ENCODE assay signal across 12 mouse cellular contexts in the genomic region with DNA sequence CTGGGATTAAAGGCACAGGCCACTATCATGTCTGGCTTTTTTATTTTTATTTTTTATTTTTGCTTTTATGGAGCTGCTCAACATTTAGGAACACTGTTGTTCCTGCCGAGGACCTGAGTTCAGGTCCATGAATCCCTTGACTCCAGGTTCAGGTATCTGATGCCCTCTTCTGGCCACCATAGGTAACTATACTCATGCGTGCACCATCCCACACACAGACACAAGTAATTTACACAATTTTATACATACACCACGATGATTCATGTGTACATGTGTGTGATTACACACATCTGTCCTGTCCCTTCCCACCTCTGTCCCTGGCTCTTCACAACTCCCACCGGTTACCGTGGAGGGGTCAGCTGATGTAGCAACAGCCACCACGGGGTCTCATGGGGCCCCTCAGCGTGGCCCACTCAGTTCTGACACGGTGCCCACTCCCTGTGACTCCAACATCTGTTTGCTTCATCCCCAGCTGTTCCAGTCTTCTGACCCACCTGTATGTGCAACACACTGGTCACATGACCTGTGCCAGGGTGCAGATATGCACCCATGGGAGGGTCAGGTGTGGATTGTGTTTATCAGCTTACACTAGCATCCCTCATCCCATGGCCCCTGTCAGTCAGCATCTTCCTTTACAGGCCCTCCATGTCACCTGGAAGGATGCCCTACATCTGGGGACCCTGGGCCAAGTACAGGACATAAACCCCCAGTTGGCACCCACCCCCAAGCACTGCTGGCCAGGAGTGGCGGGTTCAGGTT. TPM values are rescaled to one million over a fixed set of nuclear protein-coding genes. Genes with fewer than 3 reads are reported as not detected.
DNase-seq lines count a peak whose midpoint lies in the region; ATAC-seq and TF ChIP-seq lines count a peak whose summit lies in the region.
"Had no signal": no experiment of that assay in that cellular context is flagged by ENCODE, and none has a peak within 500 bp of the region (broad histone marks: within the 10 kb centered on the region; RNA-seq: fewer than 3 reads in every experiment).

No protein-coding gene starts in this region.

- TF ChIP-seq POLR2A in MEL (IDR thresholded peaks at IDR 0.05; ENCODE audit: control insufficient read depth in 1 of 2, insufficient read depth in 1 of 2, low read depth in 1 of 2, low read length in 2 of 2, poor library complexity in 1 of 2) = no peak

- DNase-seq in A20 (ENCODE audit: low read depth, low spot score) (peak; percentile 37), MEL (ENCODE audit: low read depth, low spot score) (peak; percentile 63)
- DNase-seq in hindbrain, embryonic 14.5 days (ENCODE audit: low spot score) = no peak
- DNase-seq in ovary, postnatal 36 days (ENCODE audit: low spot score) = no peak
- DNase-seq in testis, postnatal 14 days (ENCODE audit: low spot score) = no peak
- no peak for DNase-seq in gastrocnemius, adult 8-10 months (ENCODE audit: low spot score in 2 of 2)

- no peaks in the 10 kb centered on the region for H3K4me1 ChIP-seq in intestine, postnatal 0 days (replicated peaks; ENCODE audit: control insufficient read depth, insufficient read depth, low read length)
- H3K4me1 ChIP-seq in intestine, embryonic 15.5 days (replicated peaks) = no peaks in the 10 kb centered on the region
- H3K4me1 ChIP-seq in MEL (ENCODE audit: control insufficient read depth in 1 of 2, insufficient read depth in 2 of 2, low read length in 2 of 2) = 0 out of 4 replicates have a peak, but pooled peaks cover 0 to 4% of the 10 kb centered on the region in 2 experiments
- peaks cover 35% of the 10 kb centered on the region for H3K4me1 ChIP-seq in hindbrain, embryonic 14.5 days (replicated peaks; ENCODE audit: control insufficient read depth, insufficient read depth, low read length)

- H3K79me2 ChIP-seq in MEL (ENCODE audit: control insufficient read depth, insufficient read depth, low read length, poor library complexity) = no peaks in the 10 kb centered on the region

- H3K9me3 ChIP-seq in intestine, postnatal 0 days (ENCODE audit: control insufficient read depth) = no peaks in the 10 kb centered on the region
- no peaks in the 10 kb centered on the region for H3K9me3 ChIP-seq in intestine, embryonic 15.5 days
- H3K9me3 ChIP-seq in MEL (replicated peaks; ENCODE audit: insufficient read depth, low read length) = no peaks in the 10 kb centered on the region
- H3K9me3 ChIP-seq in hindbrain, embryonic 14.5 days (ENCODE audit: control insufficient read depth, low read length) = no peaks in the 10 kb centered on the region
- H3K9me3 ChIP-seq: embryonic facial prominence, embryonic 12.5 days; hindbrain, embryonic 15.5 days; limb, embryonic 12.5 days had no signal

- no peak overlapping the region for H3K27ac ChIP-seq in intestine, postnatal 0 days (ENCODE audit: low read depth, low read length)
- H3K27ac ChIP-seq in intestine, embryonic 15.5 days = no peak overlapping the region
- H3K27ac ChIP-seq in MEL (ENCODE audit: control insufficient read depth, low read depth, low read length) = no peak overlapping the region
- H3K27ac ChIP-seq in hindbrain, embryonic 14.5 days = 0 out of 2 replicates have a peak overlapping the region, but pooled peaks have one; percentile 21
- H3K27ac ChIP-seq: embryonic facial prominence, embryonic 12.5 days; limb, embryonic 12.5 days had no signal

- no peak overlapping the region for H3K4me2 ChIP-seq in intestine, postnatal 0 days (replicated peaks; ENCODE audit: low read depth)
- no peak overlapping the region for H3K4me2 ChIP-seq in intestine, embryonic 15.5 days (replicated peaks)
- H3K4me2 ChIP-seq in hindbrain, embryonic 14.5 days (replicated peaks) = no peak overlapping the region
- H3K4me2 ChIP-seq: embryonic facial prominence, embryonic 12.5 days; hindbrain, embryonic 15.5 days; limb, embryonic 12.5 days had no signal

- H3K4me3 ChIP-seq in intestine, postnatal 0 days (ENCODE audit: low read depth, low read length) = no peak overlapping the region
- no peak overlapping the region for H3K4me3 ChIP-seq in intestine, embryonic 15.5 days (replicated peaks)
- no peak overlapping the region for H3K4me3 ChIP-seq in MEL (ENCODE audit: control insufficient read depth in 1 of 2, insufficient read depth in 1 of 2, low read depth in 2 of 2, low read length in 2 of 2)
- H3K4me3 ChIP-seq in hindbrain, embryonic 14.5 days (replicated peaks; ENCODE audit: low read length) = no peak overlapping the region
- H3K4me3 ChIP-seq: embryonic facial prominence, embryonic 12.5 days; hindbrain, embryonic 15.5 days; limb, embryonic 12.5 days had no signal

- no peak overlapping the region for H3K9ac ChIP-seq in intestine, postnatal 0 days (ENCODE audit: low read depth, low read length)
- no peak overlapping the region for H3K9ac ChIP-seq in intestine, embryonic 15.5 days
- no peak overlapping the region for H3K9ac ChIP-seq in MEL (ENCODE audit: control insufficient read depth, low read depth, low read length, poor library complexity, severe bottlenecking)
- no peak overlapping the region for H3K9ac ChIP-seq in hindbrain, embryonic 14.5 days
- H3K9ac ChIP-seq: embryonic facial prominence, embryonic 12.5 days; hindbrain, embryonic 15.5 days; limb, embryonic 12.5 days had no signal

- 74% methylated on average over 9 of the region's 9 CpGs for WGBS in intestine, postnatal 0 days
- WGBS in intestine, embryonic 15.5 days = 66% methylated on average over 9 of the region's 9 CpGs
- WGBS in hindbrain, embryonic 14.5 days = 61% methylated on average over 9 of the region's 9 CpGs

- no peaks in the 10 kb centered on the region for H3K27me3 ChIP-seq in intestine, postnatal 0 days (replicated peaks; ENCODE audit: control insufficient read depth, insufficient read depth, low read length)
- no peaks in the 10 kb centered on the region for H3K27me3 ChIP-seq in intestine, embryonic 15.5 days (replicated peaks)
- no peaks in the 10 kb centered on the region for H3K27me3 ChIP-seq in MEL (ENCODE audit: control insufficient read depth in 1 of 2, insufficient read depth in 2 of 2, low read length in 2 of 2)
- H3K27me3 ChIP-seq in hindbrain, embryonic 14.5 days (ENCODE audit: control insufficient read depth, insufficient read depth, low read length) = no peaks in the 10 kb centered on the region
- H3K27me3 ChIP-seq: embryonic facial prominence, embryonic 12.5 days; hindbrain, embryonic 15.5 days; limb, embryonic 12.5 days had no signal

- peak; percentile 75 for TF ChIP-seq RAD21 in MEL (IDR thresholded peaks at IDR 0.05; ENCODE audit: low read depth, low read length)

- ATAC-seq in intestine, postnatal 0 days = no peak
- no peak for ATAC-seq in intestine, embryonic 15.5 days
- no peak for ATAC-seq in hindbrain, embryonic 14.5 days (ENCODE audit: low FRiP score)

- TF ChIP-seq EP300 in MEL (IDR thresholded peaks at IDR 0.05; ENCODE audit: low read depth in 1 of 2, low read length in 2 of 2) = no peak

- TF ChIP-seq CTCF in intestine, postnatal 0 days (IDR thresholded peaks at IDR 0.05; ENCODE audit: low read depth) = peak; percentile 47
- TF ChIP-seq CTCF in MEL (IDR thresholded peaks at IDR 0.05 in 2 of 3, conservative IDR thresholded peaks at IDR 0.05 in 1 of 3; ENCODE audit: control insufficient read depth in 1 of 3, insufficient read depth in 1 of 3, low read depth in 2 of 3, low read length in 3 of 3, poor library complexity in 1 of 3, severe bottlenecking in 1 of 3) = peak; percentile 59 to 73 (median 61)

- no peaks in the 10 kb centered on the region for H3K36me3 ChIP-seq in intestine, postnatal 0 days (ENCODE audit: control insufficient read depth, insufficient read depth)
- no peaks in the 10 kb centered on the region for H3K36me3 ChIP-seq in intestine, embryonic 15.5 days
- no peaks in the 10 kb centered on the region for H3K36me3 ChIP-seq in MEL (ENCODE audit: control insufficient read depth in 1 of 2, insufficient read depth in 2 of 2, low read length in 2 of 2)
- no peaks in the 10 kb centered on the region for H3K36me3 ChIP-seq in hindbrain, embryonic 14.5 days (replicated peaks; ENCODE audit: control insufficient read depth, insufficient read depth)
- H3K36me3 ChIP-seq: embryonic facial prominence, embryonic 12.5 days; hindbrain, embryonic 15.5 days; limb, embryonic 12.5 days had no signal

RNA-seq across cellular contexts. Expression of a gene that starts 6.2 kb away (rescaled TPM):
- polyA plus RNA-seq in intestine, postnatal 0 days (2015; fragmentation: Nextera tagmentation; extraction: Ambion mirVana) = not detected in 2 replicates
- polyA plus RNA-seq in intestine, embryonic 15.5 days (2015; fragmentation: Nextera tagmentation; extraction: Ambion mirVana) = 1.3 and 1.4 TPM in 2 replicates
- 0.62 and 0.65 TPM in 2 replicates for total RNA-seq in MEL (2012; rRNA removed)
- polyA plus RNA-seq in MEL (2012; ENCODE audit: insufficient read depth in 1 of 2, insufficient read length in 2 of 2, low read depth in 1 of 2, low replicate concordance in 2 of 2, missing spikeins in 1 of 2) = 1 to 10 TPM in 1 of 2 experiments, not detected in 1; 3.1 TPM
- 0.65 and 1.3 TPM in 2 replicates for polyA plus RNA-seq in hindbrain, embryonic 14.5 days (2014; fragmentation: Nextera tagmentation; extraction: Ambion mirVana)
- under 1 TPM; 0.31 to 0.83 (median 0.40) TPM for total RNA-seq in gastrocnemius, adult 8-10 months (2022)

RNA-seq across cellular contexts. Expression of a gene that starts 35.8 kb away (rescaled TPM):
- polyA plus RNA-seq in intestine, postnatal 0 days (2015; fragmentation: Nextera tagmentation; extraction: Ambion mirVana) = not detected in 2 replicates
- polyA plus RNA-seq in intestine, embryonic 15.5 days (2015; fragmentation: Nextera tagmentation; extraction: Ambion mirVana) = not detected in 2 replicates
- total RNA-seq in MEL (2012; rRNA removed) = not detected in 2 replicates
- not detected for polyA plus RNA-seq in MEL (2012; ENCODE audit: insufficient read depth in 1 of 2, insufficient read length in 2 of 2, low read depth in 1 of 2, low replicate concordance in 2 of 2, missing spikeins in 1 of 2)
- not detected in 2 replicates for polyA plus RNA-seq in hindbrain, embryonic 14.5 days (2014; fragmentation: Nextera tagmentation; extraction: Ambion mirVana)
- not detected for total RNA-seq in gastrocnemius, adult 8-10 months (2022)
- total RNA-seq: adrenal gland, adult 18-20 months had no signal
- polyA plus RNA-seq: embryonic facial prominence, embryonic 12.5 days; limb, embryonic 12.5 days had no signal

RNA-seq across cellular contexts. Expression of a gene that starts 36.4 kb away (rescaled TPM):
- polyA plus RNA-seq in intestine, postnatal 0 days (2015; fragmentation: Nextera tagmentation; extraction: Ambion mirVana) = 22.3 and 31.3 TPM in 2 replicates
- polyA plus RNA-seq in intestine, embryonic 15.5 days (2015; fragmentation: Nextera tagmentation; extraction: Ambion mirVana) = 66.7 and 74.7 TPM in 2 replicates
- 61.6 and 66.5 TPM in 2 replicates for total RNA-seq in MEL (2012; rRNA removed)
- 100 to 1,000 TPM; 217 to 741 TPM for polyA plus RNA-seq in MEL (2012; ENCODE audit: insufficient read depth in 1 of 2, insufficient read length in 2 of 2, low read depth in 1 of 2, low replicate concordance in 2 of 2, missing spikeins in 1 of 2)
- 47.5 and 49.6 TPM in 2 replicates for polyA plus RNA-seq in hindbrain, embryonic 14.5 days (2014; fragmentation: Nextera tagmentation; extraction: Ambion mirVana)
- total RNA-seq in gastrocnemius, adult 8-10 months (2022) = 10 to 100 TPM; 19.7 to 30.7 (median 25.9) TPM

RNA-seq across cellular contexts. Expression of a gene that starts 36.6 kb away (rescaled TPM):
- polyA plus RNA-seq in intestine, postnatal 0 days (2015; fragmentation: Nextera tagmentation; extraction: Ambion mirVana) = 40.0 and 44.9 TPM in 2 replicates
- 79.3 and 86.2 TPM in 2 replicates for polyA plus RNA-seq in intestine, embryonic 15.5 days (2015; fragmentation: Nextera tagmentation; extraction: Ambion mirVana)
- 87.3 and 103 TPM in 2 replicates for total RNA-seq in MEL (2012; rRNA removed)
- 100 to 1,000 TPM in 1 of 2 experiments, not detected in 1; 203 TPM for polyA plus RNA-seq in MEL (2012; ENCODE audit: insufficient read depth in 1 of 2, insufficient read length in 2 of 2, low read depth in 1 of 2, low replicate concordance in 2 of 2, missing spikeins in 1 of 2)
- polyA plus RNA-seq in hindbrain, embryonic 14.5 days (2014; fragmentation: Nextera tagmentation; extraction: Ambion mirVana) = 75.7 and 75.8 TPM in 2 replicates
- 10 to 100 TPM; 29.6 to 46.7 (median 37.6) TPM for total RNA-seq in gastrocnemius, adult 8-10 months (2022)

Comparison
In these comparisons a context has a peak if more than half of its experiments do, and no peak if none do; other contexts are left out.
1. DNase-seq: peak in A20 (single experiment) and MEL (single experiment); none in hindbrain, embryonic 14.5 days (single experiment), ovary, postnatal 36 days (single experiment), testis, postnatal 14 days (single experiment) and gastrocnemius, adult 8-10 months (0 of 2).